Mouse (Mus musculus) kidney, adult 8-10 months (tissue): ENCODE data around the gene Scn9a.

Experiments
- DNase-seq, 2 experiments: peaks; one replicate each; pipeline ENCODE4 v3.0.0; 2022

Scn9a gene

GRCm38 (mm10) chr2:66634580-66635359 lies at the start of gene Scn9a:
TSS of gene Scn9a (minus strand) at chr2:66634962.
- no peak for DNase-seq

- DNase-seq = no peak
Observed at GRCm38 (mm10) chr2:66661988-66662387, 27.2 kb upstream of the Scn9a start.

- DNase-seq = no peak
Observed at GRCm38 (mm10) chr2:66656430-66656829, 21.7 kb upstream of the Scn9a start.

- no peak for DNase-seq
Observed at GRCm38 (mm10) chr2:66655431-66655830, 20.7 kb upstream of the Scn9a start.

GRCm38 (mm10) chr2:66644384-66644783 lies 9.6 kb upstream of the Scn9a start:
- DNase-seq = peak in 1 of 2 experiments; percentile 7

- DNase-seq = no peak
Observed at GRCm38 (mm10) chr2:66632728-66633127, 2.0 kb downstream of the Scn9a start.

GRCm38 (mm10) chr2:66611091-66611490 lies 23.7 kb downstream of the Scn9a start:
- no peak for DNase-seq

- DNase-seq = no peak
Observed at GRCm38 (mm10) chr2:66597313-66597712, 37.4 kb downstream of the Scn9a start.

GRCm38 (mm10) chr2:66596145-66596544 lies 38.6 kb downstream of the Scn9a start:
- no peak for DNase-seq

GRCm38 (mm10) chr2:66590151-66590550 lies 44.6 kb downstream of the Scn9a start:
- no peak for DNase-seq

- no peak for DNase-seq
Observed at GRCm38 (mm10) chr2:66580026-66580808, 54.5 kb downstream of the Scn9a start.

GRCm38 (mm10) chr2:66548254-66548653 lies 86.5 kb downstream of the Scn9a start:
- DNase-seq = no peak

- DNase-seq = peak in 1 of 2 experiments; percentile 10
Observed at GRCm38 (mm10) chr2:66519966-66520365, 114.8 kb downstream of the Scn9a start.

- no peak for DNase-seq
Observed at GRCm38 (mm10) chr2:66511424-66511823, 123.3 kb downstream of the Scn9a start.

- DNase-seq = no peak
Observed at GRCm38 (mm10) chr2:66508032-66508431, 126.7 kb downstream of the Scn9a start.

GRCm38 (mm10) chr2:66507616-66508015 lies 127.1 kb downstream of the Scn9a start:
- no peak for DNase-seq

- DNase-seq = no peak
Observed at GRCm38 (mm10) chr2:66502158-66502557, 132.6 kb downstream of the Scn9a start.

- DNase-seq = no peak
Observed at GRCm38 (mm10) chr2:66494556-66494955, 140.2 kb downstream of the Scn9a start.

- peak in 1 of 2 experiments; percentile 5 for DNase-seq
Observed at GRCm38 (mm10) chr2:66478395-66478794, 156.4 kb downstream of the Scn9a start.

GRCm38 (mm10) chr2:66473181-66473822 lies 161.5 kb downstream of the Scn9a start:
- peak in 1 of 2 experiments; percentile 13 for DNase-seq

GRCm38 (mm10) chr2:66465484-66465883 lies 169.3 kb downstream of the Scn9a start:
- no peak for DNase-seq

- DNase-seq = no peak
Observed at GRCm38 (mm10) chr2:66464874-66465458, 169.8 kb downstream of the Scn9a start.

- DNase-seq = no peak
Observed at GRCm38 (mm10) chr2:66463916-66464315, 170.8 kb downstream of the Scn9a start.
